Mouse (Mus musculus) adrenal gland, postnatal 4 days (tissue): ENCODE measurements around the gene Gm20449. TPM values are rescaled to one million over a fixed set of nuclear protein-coding genes. Genes with fewer than 3 reads are reported as not detected.
A peak's percentile ranks its signal among the peaks of the same experiment; 100 is the strongest.
"Not testable (repeated sequence)": the region's sequence is repeated elsewhere in the genome, so short reads cannot be mapped to it uniquely, and the experiment has no call there.

Experiments
- DNase-seq, 2 experiments: peaks; one replicate each; pipeline ENCODE4 v3.0.0; 2021 to 2022; ENCODE audit warnings: low spot score in 2 of 2, mixed read lengths in 2 of 2
- long read RNA-seq, 2 experiments: library from polyadenylated mRNA; stranded (forward); transcript quantifications; one replicate each; pipeline ENCODE4 v2.0.0; 2021
- total RNA-seq, 2 experiments: library from RNA; stranded (reverse); gene quantifications; 2 replicates each; pipeline ENCODE4 v1.2.3; 2021

The Gm20449 gene
- total RNA-seq = under 1 TPM in 1 of 2 experiments, not detected in 1; 0.14 TPM
- long read RNA-seq, experiment 1 = 0 reads
- long read RNA-seq, experiment 2 = 0 reads

DNA sequence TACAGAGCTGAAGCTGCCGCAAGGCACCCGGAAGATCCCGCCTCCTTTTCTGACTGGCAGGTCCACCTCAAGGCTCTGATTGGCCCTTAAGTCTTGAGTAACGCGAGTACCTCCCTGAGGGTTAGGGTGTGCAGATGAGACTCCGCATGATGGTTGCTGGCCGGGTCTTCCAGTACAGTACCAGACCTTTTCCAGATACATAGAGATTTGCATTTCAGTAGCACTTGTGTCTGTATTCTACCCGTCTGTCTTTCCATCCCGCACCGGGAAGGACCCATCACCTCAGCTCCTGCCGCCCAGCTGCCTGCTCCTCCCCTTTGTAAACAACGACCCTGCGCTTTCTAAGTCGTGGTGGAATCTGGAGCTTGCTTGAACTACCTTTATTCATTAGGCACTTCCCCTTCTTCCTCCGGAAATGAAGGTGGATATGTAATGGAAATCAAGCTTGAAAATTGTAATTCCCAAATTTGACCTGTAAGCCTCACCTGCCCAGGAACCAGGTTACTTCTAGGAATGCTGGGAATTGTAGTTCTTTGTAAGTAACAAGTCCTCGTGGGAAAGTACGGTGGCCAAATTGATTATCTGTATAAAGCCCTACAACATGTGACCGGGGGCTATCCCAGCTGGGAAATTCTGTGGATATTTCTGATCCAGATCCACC is at the start of gene Gm20449, which contains the start of gene AW146154:
Gene Gm20449, minus strand, starts transcription at position 29 of the 661 bp plus-strand sequence.
Gene AW146154, minus strand, starts transcription at position 502 of the 661 bp plus-strand sequence.
- peak; percentile 84 to 93 for DNase-seq

DNA sequence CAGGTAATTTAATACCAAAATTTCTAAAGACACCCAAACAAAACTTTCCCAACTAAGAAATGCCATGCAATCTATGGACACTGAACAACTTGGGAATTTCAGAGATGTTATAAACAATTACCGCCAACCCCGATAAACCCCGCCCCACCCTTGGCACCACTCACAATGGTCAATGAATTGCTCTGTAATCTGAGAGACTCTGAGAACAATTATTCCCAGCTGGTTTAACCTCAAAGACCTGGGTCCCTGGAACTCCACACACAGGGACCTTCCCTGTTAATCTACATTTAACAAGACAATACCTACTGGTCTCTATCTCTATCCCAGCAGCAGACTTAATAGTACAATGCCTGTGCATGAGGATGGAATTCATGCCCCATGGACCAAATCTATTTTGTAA is 13.5 kb upstream of the Gm20449 start:
- DNase-seq = no peak

DNA sequence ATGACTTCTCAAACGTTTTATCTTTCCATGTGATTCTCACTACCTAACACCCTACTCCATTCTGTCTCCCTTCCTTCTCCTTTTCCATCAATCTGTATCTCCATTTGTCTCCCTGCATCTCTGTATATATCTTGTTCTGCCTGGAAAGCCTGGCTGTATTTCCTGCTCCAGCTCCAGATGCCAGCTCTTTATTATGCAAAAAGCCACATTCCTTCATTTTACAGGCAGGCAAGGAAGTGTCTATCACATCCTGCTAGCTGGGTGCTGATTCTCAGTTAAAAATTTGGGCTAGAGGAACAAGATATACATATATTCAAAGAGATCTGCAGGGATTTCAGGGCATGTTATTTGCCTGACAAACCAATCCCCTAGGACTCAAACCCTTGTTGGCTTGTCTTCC is 13.0 kb upstream of the Gm20449 start:
- no peak for DNase-seq

DNA sequence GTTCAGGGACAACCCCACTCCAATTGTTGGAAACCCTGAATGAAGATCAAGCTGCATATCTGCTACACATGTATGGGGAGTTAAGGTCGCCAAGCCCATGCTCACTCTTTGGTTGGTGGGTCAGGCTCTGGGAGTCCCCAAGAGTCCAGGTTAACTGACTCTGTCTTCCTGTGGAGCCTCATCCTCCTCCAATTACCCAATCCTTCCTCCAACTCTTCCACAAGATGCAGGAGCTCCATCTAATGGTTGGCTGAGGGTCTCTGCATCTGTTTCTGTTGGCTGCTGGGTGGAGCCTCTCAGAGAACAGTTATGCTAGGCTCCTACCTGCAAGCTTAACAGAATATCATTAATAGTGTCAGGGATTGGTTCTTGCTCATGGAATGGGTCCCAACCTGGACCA is 3.2 kb upstream of the Gm20449 start:
- no peak for DNase-seq

DNA sequence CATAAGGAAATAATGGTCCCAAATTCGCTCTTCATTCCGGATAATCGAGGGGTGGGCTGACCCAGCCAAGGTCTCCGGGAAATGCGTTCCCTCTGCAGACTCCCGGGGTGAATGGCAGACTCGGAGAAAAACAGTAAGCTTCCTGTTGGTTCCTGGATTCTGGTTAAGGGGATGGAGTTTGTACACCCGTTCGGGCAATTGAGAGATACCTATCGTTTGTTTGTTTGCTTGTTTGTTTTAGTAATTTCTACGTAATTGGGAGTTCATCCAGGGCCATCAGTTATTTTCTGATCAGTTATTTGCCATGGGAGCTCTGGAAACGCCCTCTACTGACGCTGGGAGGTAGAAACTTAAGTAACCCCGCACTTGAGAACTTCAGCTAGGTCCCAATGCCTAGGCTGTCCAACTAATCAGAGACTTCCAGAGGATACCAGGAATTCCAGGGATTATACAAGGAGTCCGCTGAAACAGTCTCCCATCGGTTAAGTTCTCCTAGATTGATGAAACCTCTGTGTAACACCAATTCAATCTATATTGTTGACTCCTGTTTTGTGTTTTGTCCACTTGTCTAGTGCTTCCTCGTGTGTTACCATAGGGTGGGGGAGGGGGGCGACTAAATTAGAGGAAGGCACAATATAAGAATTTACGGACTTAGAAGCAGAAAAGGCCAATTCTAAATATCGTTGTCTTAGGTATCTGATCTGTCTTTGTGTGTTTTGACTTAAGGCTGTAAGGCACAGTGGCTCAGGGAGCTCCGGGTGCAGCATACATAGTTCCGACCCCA is 1.1 kb upstream of the Gm20449 start:
- peak in 1 of 2 experiments; percentile 25 for DNase-seq

DNA sequence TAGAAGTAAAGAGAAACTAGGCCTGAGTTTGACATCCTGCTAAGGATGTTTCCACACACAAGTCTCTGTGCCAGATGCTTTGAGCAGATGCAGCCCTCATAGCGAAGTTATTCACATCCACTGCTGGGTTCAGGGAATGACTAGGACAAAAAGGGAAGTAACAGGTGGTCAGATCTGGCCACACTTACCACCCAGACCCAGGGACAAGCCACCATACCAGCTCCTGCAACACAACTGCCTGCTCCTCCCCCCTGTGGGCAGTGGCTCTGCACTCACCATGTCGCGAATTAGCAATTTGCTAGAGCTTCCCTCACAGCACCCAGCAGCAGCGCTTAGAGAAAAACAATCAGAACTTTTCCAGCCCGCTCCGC is 214 bp downstream of the Gm20449 start:
- DNase-seq = not testable (repeated sequence)

DNA sequence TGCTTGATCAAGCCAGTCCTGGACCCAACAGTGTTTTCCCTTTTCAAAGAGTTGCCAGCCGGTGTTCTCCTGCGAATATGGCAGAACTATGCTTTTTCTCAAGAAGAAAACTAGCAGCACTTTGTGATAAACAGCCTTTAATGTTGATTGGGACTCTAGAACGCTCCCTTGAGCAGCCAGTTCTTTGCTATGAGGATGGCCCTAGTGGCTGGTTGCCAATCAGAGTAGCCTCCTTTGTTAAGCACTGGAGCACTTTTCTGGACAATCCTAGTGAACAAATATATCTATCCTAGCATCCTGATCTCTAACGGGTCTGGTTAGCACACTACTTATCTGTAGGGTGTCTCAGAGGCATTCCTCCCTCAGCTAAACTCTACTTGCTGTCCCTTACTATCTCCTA is 753 bp downstream of the Gm20449 start:
- not testable (repeated sequence) for DNase-seq

DNA sequence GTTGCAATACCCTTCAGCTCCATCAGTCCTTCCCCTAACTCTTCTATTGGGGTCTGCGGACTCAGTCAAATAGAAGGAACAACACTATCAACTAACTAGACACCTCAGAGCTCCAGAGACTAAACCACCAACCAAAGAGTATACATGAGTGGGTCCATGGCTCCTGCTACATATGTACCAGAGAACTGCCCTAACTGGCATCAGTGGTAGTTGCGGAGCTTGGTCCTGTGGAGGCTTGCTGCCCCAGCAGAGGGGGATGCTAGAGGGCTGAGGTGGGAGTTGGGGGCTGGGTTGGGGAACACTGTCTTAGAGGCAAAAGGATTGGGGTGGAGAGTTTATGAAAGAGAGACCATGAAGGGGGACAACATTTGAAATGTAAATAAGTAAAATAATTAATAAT is 1.3 kb downstream of the Gm20449 start:
- no peak for DNase-seq

DNA sequence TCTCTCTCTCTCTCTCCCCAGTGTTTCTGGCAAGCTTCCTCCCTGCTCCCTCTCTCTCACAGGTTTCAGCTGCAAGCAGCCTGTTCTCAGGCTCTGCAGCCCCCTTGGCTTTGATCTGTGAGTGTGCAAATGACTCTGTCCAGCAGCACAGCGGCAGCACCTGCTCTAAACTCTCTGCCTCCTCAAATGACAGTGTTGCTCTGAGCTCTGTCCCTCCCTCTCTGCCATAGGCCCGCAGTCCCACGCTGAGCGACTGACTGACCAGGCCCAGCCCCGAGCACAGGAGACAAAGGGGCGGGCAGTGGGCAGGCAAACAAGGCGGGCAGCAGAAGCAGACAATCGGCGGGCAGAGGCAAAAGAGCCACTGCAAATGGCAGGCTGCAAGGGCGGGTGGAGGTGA is 47.4 kb downstream of the Gm20449 start:
- DNase-seq = no peak

DNA sequence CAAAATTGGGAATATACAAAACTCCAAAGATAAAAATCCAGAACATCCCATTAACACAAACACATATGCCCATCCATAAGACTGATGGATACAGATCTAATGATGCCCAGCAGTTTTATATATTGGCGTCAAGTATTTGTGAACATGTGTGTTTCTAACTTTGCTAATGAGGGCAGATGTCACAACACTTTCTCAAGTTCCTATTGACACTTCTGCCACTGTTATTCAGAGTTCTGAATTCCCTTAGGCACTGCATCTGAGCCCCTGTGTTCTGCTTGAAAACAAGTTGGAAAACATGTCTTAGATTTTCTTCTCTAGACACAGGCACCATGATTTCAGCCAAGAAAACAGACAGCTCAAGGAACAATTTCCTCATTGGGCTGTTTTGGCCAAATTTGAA is 50.6 kb downstream of the Gm20449 start, which contains the start of gene Vmn2r57:
Gene Vmn2r57, minus strand, starts transcription at position 101 of the 400 bp plus-strand sequence.
- DNase-seq = not testable (repeated sequence)

DNA sequence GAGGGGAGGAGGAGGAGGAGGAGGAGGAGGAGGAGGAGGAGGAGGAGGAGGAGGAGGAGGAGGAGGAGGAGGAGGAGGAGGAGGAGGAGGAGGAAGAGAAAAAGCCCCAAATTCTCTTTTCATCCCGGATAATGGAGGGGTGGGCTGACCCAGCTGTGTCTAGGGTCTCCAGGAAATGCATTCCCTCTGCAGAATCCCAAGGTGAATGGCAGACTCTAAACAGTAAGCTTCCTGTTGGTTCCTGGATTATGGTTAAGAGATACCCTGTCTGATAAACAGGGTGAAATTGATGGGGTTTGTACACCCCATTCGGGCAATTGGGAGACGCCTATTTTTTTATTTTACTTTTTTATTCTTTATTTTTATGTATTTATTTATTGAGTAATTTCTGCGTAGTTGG is 105.1 kb downstream of the Gm20449 start:
- no peak for DNase-seq

DNA sequence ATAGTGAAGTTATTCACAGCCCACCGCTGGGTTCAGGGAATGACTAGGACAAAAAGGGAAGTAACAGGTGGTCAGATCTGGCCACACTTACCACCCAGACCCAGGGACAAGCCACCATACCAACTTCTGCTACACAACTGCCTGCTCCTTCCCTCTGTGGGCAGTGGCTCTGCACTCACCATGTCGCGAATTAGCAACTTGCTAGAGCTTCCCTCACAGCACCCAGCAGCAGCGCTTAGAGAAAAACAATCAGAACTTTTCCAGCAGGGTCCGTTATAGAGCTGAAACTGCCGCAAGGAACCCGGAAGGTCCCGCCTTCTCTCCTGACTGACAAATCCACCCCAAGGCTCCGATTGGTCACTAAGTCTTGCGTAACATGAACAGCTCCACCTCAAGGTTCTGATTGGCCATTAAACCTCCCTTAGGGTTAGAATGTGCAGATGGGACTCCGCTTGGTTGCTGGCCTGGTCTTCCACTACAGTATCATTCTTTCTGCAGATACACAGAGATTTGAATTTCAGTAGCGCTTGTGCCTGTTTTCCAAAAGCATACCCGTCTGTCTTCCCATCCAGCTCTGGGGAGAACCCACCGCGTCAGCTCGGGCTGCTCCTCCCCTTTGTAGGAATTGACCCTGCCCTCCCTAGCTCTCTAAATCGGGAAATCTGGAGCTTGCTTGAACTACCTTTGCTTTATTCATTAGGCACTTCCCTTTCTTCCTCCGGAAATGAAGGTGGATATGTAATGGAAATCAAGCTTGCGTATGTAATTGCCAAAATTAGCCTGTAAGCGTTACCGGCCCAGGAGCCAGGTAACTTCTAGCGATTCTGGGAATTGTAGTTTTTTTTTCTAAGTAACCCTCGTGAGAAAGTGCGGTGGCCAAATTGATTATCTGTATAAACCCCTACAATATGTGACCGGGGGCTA is 105.9 kb downstream of the Gm20449 start, which contains the start of gene AI987944:
Gene AI987944, minus strand, starts transcription at position 332 of the 924 bp plus-strand sequence.
- DNase-seq = peak; percentile 20 to 53

Other genes with a start within 250 kb of the Gm20449 start
- gene AI987944, start 106.0 kb downstream of the Gm20449 start, total RNA-seq = 10 to 100 TPM; 15.5 to 16.1 TPM
- gene Vmn2r57, start 50.7 kb downstream of the Gm20449 start, total RNA-seq = under 1 TPM; 0.20 to 0.28 TPM
- gene AW146154, start 473 bp upstream of the Gm20449 start, total RNA-seq = 10 to 100 TPM; 12.7 to 14.1 TPM
- gene Gm6871, start 74.2 kb upstream of the Gm20449 start, total RNA-seq = under 1 TPM in 1 of 2 experiments, not detected in 1; 0.36 TPM
- gene 2610021A01Rik, start 99.8 kb upstream of the Gm20449 start, total RNA-seq = 10 to 100 TPM; 27.4 to 30.1 TPM
- gene Zfp788, start 133.8 kb upstream of the Gm20449 start, total RNA-seq = 10 to 100 TPM; 19.8 to 20.9 TPM